Mouse (Mus musculus) layer of hippocampus, postnatal 10 days (tissue): ENCODE data around the gene Snx29. TPM values are rescaled to one million over a fixed set of nuclear protein-coding genes. Genes with fewer than 3 reads are reported as not detected.
"Not testable (repeated sequence)": the region's sequence is repeated elsewhere in the genome, so short reads cannot be mapped to it uniquely, and the experiment has no call there.

Experiments
- DNase-seq, 2 experiments: peaks; one replicate each; pipeline ENCODE4 v3.0.0; 2021; ENCODE audit warnings: low spot score in 2 of 2
- total RNA-seq, 2 experiments: library from RNA; stranded (reverse); gene quantifications; 2 replicates each; pipeline ENCODE4 v1.2.3; 2021

Snx29 gene
- total RNA-seq, 2 experiments from 2014 or later: 33.1 to 33.4 TPM

DNA sequence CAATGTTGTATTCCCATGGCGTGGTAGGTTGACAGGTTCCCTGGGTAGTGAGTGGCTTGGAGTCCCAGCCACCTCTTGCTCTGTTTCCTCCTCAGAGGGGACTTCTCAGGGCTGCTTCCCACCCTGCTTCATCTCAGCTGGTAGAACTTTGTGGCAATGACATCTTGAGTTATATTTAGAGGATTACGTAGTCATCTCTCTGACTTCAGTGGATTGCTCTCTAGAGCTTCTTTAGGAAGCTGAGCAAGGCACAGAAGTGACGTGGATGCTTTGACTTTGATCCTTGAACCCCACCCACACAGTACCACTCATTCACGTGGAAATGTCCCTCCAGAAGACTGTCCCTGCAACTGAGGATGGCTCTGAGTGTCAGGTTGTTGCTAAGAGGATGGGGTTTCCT lies 156.9 kb downstream of the Snx29 start:
- no peak for DNase-seq

DNA sequence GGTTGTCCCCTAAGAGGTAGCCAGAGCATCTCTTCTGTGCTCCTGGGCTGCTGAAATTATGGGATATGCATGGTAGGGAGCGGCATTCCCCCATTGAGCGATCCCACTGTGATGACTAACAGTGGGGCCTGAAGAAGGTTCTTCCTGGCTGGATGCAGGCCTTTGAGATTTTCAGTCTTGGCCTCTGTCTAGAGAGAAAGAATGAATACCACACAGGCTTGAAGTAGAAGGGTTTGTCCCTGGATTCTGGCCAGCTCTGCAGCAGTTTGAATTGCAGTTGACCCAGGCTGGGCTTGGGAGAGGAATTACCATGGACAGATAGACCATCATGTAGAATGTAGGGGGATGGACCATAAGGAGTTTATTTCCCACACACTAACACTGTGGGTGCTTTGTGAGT lies 159.5 kb downstream of the Snx29 start:
- DNase-seq: no peak

DNA sequence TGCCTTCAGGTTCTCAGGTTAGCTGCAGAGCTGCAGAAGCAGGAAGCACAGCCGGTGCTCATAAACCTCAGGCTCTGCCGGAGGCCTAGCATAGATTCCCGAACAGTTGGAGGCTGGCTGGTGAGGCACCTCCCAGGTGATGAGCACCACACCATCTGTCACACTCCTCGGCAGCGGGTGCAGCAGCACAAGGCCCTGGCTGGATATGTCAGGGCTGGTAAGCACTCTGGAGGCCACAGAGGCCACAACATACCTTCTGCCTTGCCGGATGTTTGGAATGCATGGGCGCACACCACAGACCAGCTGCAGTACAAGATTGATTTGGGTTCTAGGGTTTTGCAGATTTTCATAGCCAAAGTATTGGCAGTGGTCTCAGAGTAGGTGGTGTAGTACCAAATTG lies 172.2 kb downstream of the Snx29 start:
- no peak for DNase-seq

DNA sequence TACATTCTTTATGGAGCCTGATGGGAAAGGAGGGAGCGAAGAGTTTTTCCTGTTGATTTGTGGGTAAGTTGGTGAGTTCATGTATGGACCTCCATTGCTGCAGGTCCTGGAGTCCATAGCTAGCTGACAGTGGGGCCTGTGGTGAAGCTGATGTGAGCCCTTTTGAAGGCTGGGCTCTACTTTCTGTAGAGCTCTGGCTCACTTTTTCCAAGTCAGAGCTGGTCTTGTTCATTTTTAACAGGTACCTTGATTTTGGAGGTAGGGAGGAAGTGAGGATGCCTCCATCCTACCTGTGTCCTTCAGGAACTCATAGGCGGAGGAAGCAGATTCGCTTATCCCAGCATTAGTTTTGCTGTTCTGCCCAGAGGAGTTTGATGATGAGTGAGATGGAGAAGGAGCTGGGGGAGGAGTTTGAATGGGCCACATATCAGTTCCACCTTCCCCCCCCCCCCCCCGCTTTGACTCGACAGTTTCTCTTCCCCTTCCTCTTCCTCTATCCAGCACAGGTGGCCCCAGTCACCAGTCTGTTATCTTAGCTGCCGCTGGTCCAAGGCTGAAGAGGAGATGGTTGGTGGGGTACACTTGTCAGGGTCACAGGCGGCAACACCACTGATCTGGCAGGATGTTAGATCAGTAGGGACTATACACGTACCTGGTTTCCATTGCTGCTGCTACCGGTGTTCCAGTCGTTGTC lies 173.4 kb downstream of the Snx29 start:
- DNase-seq: no peak

DNA sequence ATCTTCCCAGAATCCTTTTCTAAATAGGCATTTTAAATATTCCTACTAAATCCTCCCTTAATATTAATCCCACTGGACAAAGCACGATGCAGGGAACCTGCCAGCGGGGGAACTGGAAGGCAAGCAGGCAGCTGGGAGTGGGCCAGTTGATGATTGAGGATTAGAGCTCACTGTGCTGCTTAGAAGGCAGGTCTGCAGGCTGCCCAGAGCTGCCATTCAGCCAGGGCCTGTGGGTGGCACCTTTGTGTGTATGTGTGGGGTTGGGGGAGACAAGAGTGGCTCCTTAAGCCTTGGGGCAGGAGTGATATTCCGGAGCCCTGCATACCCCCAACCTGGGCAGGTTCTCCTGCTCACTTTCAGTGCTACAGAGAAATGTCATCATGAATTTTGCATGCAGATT lies 174.0 kb downstream of the Snx29 start:
- peak; percentile 30 to 35 for DNase-seq

DNA sequence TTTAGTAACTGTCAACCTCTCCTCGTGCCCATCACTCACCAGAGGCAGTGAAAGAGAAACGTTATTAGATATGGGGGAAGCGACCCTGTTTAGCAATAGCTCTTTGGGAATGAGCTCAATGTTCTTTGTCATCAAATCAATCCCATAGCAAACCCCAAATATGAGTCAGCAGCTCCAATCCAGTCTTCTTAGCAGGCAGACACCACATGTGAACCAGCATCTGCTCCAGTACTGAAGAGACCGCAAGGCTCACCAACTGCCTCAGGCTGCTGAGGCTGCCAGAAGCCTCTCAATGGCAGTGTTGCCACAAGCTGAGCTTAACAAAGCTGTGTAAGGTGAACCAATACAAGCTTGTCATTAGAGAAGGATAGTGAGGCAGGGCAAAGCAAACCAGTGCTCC lies 177.4 kb downstream of the Snx29 start:
- DNase-seq: no peak

DNA sequence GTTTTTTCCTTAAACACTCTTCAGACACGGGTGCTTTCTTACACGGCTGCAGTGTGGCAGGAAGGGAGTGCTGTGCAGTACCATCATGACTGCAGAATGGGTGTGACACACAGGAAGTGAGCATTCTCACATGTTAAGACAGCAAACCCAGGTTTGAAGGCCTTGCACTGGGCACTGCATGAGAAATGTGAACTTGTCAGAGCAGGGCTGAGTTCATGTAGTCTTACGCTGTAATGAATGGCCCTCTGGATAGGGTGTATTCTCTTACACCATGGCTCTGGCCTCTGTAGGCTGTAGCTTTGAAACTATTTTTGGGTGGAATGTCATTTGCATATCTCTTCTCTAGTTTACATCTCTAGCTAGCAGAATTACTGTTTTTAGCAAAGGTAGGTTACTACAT lies 178.4 kb downstream of the Snx29 start:
- no peak for DNase-seq

DNA sequence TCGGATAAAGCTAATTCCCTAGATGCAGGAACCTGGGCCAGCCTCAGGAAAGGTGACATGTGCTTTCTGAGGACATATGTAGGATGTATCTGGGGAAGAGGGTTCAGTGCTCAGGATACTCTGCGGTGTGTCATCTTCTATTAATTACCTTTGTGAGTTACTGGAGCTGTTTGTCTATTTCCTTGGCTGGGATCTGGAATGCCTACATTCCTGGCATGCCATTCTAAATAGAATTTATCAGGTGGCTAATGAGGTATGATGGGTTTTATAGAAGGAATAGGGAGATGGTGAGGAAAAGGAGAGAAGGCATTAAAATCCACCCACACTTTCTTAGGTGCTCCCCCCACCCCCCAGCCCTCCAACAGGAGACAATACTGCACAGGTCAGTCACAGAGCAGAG lies 178.9 kb downstream of the Snx29 start:
- DNase-seq: no peak

DNA sequence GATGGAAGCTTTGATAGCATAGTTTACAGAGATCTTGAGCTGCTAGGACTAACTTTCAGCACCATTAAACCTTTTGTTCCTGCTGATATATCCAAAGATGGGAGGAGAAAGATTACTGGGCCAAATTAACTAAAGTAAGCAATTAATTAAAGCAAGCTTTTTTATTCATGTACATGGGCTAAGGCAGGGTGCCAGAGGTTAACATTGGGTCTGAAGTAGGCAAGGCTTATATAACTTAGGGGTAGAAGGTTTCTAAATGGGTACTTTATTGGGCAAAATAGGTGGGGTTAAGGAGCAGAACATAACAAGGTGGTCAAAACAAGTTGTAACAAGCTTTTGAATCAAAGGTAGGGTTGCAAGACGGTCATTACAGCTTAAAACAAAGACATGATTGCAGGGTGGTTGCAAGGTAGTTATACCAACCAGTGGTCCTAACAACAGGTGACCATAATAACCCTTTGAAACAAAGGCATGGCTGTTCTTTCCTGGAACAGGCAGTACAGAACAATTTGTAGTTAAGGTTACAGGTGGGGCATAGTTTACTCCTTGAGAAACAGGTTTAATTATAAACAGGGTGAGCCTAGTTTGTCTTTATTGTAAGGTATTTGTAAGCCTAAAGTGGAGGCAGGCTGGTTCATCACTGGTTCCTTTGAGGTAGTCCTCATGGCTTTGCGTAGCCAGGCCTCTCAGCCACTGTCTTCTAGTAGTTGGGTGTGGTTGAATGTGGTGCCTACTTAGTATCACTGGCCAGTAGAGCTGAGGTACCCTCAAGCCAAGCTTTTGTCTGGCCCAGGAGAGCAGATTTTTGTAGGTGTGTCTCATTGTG lies 182.2 kb downstream of the Snx29 start:
- DNase-seq: no peak

DNA sequence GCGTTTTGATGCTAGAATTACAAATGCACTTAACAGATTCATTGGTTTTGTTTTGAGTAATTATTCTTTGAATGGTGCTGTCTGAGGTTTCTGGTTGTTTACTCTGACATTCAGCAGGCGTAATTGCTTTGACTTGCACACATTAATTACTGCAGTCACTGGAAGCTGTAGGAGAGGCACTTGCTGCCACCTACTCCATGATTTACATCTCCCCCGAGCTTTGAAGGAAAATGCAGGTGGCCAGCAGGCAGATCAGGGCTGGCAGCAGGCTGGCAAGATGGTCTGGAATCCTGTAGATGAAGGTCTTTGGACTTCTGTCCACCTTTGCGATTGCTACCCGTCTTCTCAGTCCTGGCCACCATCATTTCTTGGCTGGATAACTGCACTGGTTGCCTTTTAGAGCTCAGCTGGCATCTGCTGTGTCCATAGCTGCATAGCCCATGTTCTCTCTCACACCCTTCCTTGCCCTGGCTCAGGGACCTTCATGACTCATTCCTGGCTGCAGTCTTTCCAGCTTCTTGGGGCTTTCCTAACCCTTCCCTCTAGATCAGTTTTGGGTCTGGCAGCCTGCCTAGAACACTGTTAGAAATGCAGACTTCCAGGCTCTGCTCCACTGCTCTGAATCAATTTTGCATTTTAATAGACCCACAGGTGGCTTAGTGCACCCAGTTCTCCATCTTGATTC lies 182.9 kb downstream of the Snx29 start:
- DNase-seq: peak; percentile 21 to 48

DNA sequence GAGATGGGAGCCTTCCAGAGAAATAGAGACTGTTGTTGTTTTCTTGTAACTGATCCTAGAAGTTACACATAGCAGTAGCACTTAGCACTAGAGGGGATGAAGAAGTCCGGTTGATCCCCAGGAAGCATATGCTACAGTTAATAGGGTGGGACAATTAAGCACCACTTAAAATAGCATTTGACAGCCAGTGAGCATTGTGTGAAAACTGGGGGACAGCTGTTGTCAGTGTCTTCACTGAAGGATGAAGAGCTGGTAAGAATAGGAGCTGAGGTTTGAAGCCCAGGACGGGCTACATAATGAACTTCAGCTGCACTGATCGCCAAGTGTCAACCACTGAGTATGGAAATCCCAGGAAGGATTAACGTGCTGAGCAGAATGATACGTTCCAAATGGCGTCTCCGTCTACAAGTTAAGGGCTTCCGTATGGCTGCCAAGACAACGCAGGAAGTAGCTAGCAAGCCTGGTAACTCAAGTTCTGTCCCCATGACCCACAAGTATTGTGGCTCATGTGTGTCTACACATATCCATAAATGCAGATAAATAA lies 184.6 kb downstream of the Snx29 start:
- no peak for DNase-seq

DNA sequence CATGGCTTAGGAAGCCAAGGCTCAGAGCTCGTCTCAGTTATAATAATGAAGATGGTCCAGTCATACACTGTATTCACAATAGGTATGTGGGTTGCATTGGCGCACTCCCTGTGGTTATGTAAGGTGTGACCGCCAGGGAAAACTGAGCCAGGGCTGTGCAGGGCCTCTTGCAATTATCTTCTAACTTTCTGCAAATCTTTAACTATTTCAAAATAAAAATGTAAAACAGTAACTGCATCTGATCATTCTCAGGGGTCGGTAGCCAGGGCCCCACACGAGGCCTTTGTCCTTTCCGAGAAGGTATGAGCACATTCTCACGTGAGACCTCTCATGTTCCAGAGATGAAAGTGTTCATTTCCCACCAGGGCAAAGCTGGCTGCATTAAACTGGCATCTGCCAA lies 185.6 kb downstream of the Snx29 start:
- no peak for DNase-seq

DNA sequence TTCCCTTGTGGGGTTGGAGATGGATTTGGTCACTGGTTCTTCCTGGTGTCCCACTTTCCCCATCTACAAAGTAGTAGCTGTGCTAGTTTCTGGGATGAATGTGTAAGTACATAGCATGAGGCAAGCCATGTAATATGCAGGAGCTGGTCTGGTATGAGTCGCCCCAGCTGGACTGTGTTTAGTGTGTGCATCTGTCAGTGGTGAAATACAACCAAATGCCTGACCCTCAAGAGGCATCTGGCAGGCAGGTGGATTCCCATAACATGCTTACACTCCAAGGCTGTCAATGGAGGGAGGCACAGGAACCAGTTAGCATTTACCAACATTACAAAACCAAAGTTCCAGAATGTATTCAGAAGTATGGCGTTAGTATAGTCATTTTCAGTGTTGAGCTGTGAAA lies 187.7 kb downstream of the Snx29 start:
- DNase-seq: no peak

DNA sequence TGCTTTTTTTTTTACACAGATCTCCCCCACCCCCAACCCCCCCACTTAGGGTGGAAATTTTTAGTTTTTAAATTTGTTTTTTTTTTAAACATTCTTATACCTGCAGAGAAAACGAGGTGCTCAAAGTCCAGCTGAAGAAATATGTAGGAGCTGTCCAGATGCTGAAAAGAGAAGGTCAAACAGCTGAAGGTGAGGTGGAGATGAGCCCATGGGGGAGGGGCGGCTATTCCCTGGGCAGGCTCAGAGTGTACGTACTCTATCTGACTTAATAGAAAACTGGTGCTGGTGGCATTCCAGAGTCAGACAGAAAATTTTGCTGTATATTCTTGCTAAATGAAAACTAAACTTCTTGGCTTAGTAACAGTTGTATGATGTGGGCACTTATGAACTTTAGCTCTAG lies 188.1 kb downstream of the Snx29 start:
- no peak for DNase-seq

DNA sequence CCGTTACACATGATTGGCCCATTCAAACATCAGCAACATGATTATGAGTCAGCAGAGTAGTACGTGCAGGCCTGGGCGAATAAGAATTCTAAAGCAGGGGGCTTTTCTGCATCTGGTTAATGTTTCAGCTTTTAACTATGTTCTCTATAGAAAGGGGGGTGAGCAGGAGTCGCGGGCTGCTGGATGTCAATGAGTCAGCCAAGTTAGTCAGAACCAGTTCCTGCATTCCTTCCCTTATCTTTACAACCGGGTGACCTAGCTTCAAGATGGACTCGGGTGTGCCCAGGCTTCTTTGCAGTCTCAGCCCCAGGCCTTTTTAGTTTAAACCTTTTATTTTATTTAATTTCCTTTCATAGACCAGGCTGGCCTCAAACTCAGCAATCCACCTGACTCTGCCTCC lies 189.0 kb downstream of the Snx29 start:
- not testable (repeated sequence) for DNase-seq

DNA sequence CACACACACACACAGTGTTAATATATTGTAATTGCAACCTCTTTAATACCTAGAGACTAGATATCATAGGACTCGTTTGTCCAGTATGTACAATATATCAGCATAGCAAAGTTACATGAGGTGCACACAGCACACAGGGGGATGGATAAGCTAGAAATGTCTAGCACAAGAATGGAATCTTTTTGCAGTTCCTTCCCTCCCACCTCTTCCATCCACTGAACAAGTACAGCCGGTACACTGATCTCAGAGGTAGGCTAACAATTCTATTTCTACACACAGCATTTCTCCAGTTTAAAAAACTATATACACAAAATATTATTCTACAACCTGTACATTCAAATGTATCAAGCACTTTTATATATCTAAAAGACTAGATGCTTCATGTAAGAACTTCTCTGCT lies 194.0 kb downstream of the Snx29 start:
- DNase-seq: no peak

DNA sequence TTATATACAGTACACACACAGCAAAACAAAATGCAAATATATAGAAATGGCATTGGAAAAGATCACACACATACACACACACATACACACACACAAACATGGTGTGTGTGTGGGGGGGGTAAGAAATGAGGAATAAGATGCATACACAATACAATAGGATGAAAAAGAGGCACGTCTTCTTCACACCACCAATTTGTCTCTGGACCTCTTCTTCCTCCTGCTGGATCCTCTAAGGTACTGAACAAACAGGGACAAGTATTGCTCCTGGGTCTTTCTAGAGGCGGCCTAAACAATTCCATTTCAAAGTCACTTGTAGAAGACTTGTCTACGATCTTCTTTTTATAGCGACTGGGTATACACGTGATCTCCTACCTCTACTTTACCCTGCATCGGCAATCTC lies 194.7 kb downstream of the Snx29 start:
- DNase-seq: no peak

DNA sequence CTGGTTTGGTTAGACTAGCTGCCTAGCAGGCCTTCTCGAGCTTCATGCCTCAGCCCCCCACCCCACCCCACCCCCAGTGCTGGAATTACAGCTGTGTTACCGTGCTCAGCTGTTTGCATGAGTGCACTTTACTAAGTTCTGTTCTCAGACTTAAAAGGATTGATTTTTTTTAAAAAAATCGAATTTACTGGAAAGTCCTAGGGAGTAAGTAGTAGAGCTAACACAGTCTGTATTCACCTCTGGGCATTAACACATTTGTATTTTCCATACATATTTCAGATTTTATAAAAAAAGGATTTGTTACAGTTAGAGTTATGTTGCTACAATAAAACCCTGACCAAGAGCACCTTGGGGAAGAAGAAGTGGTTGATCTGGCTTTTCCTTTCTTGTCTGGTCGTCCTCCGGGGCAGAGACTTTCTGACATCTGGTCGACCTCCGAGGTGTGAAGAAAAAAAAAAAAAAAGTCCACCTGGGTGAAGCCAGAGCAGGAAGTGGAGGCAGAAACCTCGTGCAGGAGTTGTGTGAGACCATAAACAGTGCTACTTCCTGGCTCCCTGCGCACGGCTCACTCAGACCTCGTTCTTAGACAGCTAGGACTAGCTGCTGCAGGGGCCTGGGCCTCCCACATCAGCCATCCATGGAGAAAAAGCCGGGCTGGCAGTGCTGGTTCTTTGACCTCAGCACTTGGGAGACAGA lies 196.2 kb downstream of the Snx29 start:
- no peak for DNase-seq

DNA sequence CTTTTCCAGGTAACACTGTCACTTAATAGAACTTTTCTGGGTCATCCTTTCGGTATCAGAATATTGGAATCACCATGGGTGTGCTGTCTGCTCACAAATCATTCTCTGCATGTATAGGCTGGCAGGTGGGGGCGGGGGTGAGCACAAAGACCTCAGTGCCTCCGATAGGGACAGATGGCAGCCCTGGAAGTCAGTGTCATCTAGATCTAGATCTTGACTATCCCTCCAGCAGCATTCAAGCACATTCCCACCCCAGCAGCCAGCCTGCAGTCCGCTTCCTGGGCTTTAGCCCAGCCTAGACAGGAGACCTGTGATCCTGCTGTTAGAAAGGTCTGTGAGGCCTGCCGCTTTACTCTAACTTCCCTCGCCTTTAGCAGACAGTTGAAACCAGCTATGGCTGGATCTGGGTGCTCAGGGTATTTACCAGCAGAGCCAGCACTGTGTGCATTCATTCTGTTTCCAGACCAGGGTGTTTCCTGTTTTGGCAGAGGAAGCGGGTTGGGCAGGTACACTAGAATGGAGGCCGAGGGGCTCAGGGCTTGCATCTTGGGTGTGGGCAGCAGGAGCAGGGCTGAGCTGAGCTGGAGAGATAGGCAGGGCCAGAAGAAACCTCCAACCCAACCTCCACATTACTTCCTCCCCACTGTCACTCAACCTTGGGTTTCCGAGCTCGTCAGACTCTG lies 203.5 kb downstream of the Snx29 start:
- no peak for DNase-seq

DNA sequence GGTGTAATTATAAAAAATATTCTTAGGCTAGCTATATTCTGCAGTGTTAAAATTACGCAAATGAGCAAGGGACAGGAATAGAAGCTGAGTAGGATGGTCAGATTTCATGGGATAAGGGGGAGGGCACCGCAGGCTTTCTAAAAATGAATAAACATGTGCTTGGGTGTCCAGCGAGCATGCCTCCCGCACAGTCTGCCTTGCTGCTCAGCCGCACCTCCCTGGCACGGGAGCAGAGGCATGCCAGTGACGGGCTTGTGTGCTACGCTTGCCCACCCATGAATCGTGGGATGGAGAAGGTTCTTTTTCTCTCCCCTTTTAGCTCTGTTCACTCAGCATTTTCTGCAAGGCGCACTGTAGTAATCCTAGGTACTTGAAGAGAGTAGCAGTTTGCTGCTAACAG lies 204.3 kb downstream of the Snx29 start:
- no peak for DNase-seq
